Mouse (Mus musculus) limb, embryonic 10.5 days (tissue): ENCODE results near the gene Cdh13. TPM values are rescaled to one million over a fixed set of nuclear protein-coding genes. Genes with fewer than 3 reads are reported as not detected.

Experiments used
- DNase-seq: peaks from one replicate; pipeline ENCODE4 v3.0.0-alpha.2; 2017; ENCODE audit warnings: low spot score
- H3K27ac ChIP-seq: fragments of 300-500 bp; sonication (generic); 2 replicates; pipeline ENCODE4 v1.5.1; 2016; ENCODE audit warnings: mild to moderate bottlenecking
- H3K27me3 ChIP-seq: fragments of 300-500 bp; sonication (generic); 2 replicates; pipeline ENCODE4 v1.6.1; 2016; ENCODE audit warnings: low read depth, mild to moderate bottlenecking; ENCODE audit not compliant: poor library complexity, severe bottlenecking
- H3K36me3 ChIP-seq: fragments of 300-500 bp; sonication (generic); 2 replicates; pipeline ENCODE4 v1.6.1; 2016; ENCODE audit warnings: mild to moderate bottlenecking, moderate library complexity
- H3K4me1 ChIP-seq: fragments of 300-500 bp; sonication (generic); 2 replicates; pipeline ENCODE4 v1.6.1; 2016
- H3K4me3 ChIP-seq: fragments of 300-500 bp; sonication (generic); 2 replicates; pipeline ENCODE4 v1.5.1; 2016; ENCODE audit warnings: mild to moderate bottlenecking, moderate library complexity
- H3K9me3 ChIP-seq: fragments of 300-500 bp; sonication (generic); replicated peaks from 2 replicates; pipeline ENCODE4 v1.6.1; 2016; ENCODE audit warnings: mild to moderate bottlenecking
- WGBS: fragments of 180-500 bp; shearing (Covaris S2); methylation state at CpG from one replicate; pipeline ENCODE4 v1.1.7; 2016; 5-methylcytosine and 5-hydroxymethylcytosine counted together
- polyA plus RNA-seq: library from polyadenylated mRNA; unstranded; fragments of >200 nt; fragmentation: Nextera tagmentation; extraction: Ambion mirVana; gene quantifications from 2 replicates; pipeline ENCODE4 v1.2.1, GENCODE M21; 2016

The Cdh13 gene
- polyA plus RNA-seq, 1 experiment from 2014 or later: 3.3 TPM

GRCm38 (mm10) chr8:118518030-118518741, 234.7 kb downstream of the Cdh13 start:
- peaks cover 29% of the 10 kb centered on the region for H3K4me1 ChIP-seq
- 70% methylated on average over 13 of the region's 13 CpGs for WGBS
- H3K27ac ChIP-seq: no peak overlapping the region
- no peaks in the 10 kb centered on the region for H3K9me3 ChIP-seq
- no peak overlapping the region for H3K4me3 ChIP-seq
- H3K36me3 ChIP-seq: no peaks in the 10 kb centered on the region
- H3K27me3 ChIP-seq: no peaks in the 10 kb centered on the region; the same call in 1 of the 2 replicates
- no peak for DNase-seq

DNA sequence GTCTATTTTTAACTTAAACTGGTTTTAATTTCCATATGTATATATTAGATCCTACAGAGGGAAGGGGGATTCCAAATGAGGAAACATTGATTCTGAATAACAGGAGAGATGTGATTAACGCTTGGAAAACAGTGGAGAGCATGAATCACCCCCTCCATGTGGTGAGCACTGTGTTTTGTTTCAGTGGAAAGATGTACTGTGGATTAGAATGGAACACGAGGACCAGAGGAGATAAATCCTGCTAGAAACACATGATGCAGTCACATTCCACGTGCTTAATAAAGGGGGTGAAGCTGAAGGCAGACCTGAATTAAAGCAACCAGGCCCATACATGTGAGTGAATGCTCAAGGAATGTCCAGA, 235.2 kb downstream of the Cdh13 start:
- no peaks in the 10 kb centered on the region for H3K9me3 ChIP-seq
- H3K4me1 ChIP-seq: peaks cover 23% of the 10 kb centered on the region
- H3K4me3 ChIP-seq: no peak overlapping the region
- no peaks in the 10 kb centered on the region for H3K36me3 ChIP-seq
- 65% methylated on average over 3 of the region's 3 CpGs for WGBS
- no peak overlapping the region for H3K27ac ChIP-seq
- H3K27me3 ChIP-seq: no peaks in the 10 kb centered on the region; the same call in 1 of the 2 replicates
- no peak for DNase-seq

DNA sequence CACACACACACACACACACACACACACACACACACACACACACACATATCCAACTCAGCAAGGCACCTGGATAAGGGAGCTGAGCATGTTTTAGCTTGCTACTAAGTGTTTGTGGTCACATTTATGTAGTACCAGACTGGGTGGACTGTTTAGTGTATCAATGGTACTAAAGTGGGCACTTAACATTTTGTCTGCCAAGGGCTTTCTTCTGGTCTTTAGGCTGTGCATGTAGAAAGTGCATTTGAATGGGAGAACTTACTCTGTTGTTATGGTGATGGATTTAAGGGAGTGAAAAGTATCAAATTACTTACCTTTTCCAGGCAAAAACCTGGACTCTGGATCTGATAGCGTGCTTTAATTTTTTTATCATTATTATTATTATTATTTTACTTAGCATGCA, 240.4 kb downstream of the Cdh13 start:
- Histone ChIP-seq H3K27ac (no peak overlapping the region), H3K9me3 (no peaks in the 10 kb centered on the region), H3K36me3 (no peaks in the 10 kb centered on the region), H3K4me3 (no peak overlapping the region), H3K27me3 (no peaks in the 10 kb centered on the region), H3K4me1 (no peaks in the 10 kb centered on the region)
- WGBS: 97% methylated on average over 1 of the region's 1 CpGs
- DNase-seq: no peak

DNA sequence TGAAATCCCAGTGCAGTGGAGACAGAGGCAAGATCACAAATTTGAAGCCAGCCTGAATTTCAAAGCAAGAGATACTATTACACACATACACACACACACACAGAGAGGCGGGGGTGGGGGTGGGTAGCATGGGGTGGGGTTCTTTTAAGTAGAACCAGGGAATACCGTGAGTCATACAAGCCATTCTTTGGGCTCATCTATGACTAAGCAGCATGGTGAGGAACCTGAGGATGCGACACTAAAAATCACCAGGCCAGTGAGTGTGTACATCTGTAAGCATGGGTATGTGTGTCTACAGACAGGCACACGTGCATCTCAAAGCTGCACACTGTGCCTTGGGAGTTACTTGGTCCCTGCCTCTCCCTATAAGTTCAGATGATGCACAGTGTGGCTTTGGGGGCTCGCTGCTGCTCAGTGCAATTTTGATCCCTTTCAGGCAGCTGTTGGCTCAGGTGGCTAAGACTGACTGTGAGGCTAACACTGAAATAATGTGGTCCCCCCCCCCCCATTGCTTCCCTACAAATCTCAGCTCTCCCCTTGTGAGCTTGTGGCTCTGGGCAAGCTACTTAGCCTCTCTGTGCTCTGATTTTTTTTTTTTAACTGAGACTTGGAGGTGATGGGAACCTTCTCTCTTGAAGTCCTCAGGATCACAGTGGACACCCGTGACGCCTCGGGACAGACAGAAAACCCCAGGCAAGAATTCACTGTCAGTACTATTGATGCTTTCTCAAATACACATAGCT, 255.5 kb downstream of the Cdh13 start:
- no peak overlapping the region for H3K27ac ChIP-seq
- H3K9me3 ChIP-seq: no peaks in the 10 kb centered on the region
- H3K27me3 ChIP-seq: no peaks in the 10 kb centered on the region
- no peak for DNase-seq
- no peak overlapping the region for H3K4me3 ChIP-seq
- no peaks in the 10 kb centered on the region for H3K36me3 ChIP-seq
- peaks cover 6% of the 10 kb centered on the region; the same call in 1 of the 2 replicates for H3K4me1 ChIP-seq
- 92% methylated on average over 8 of the region's 8 CpGs for WGBS

GRCm38 (mm10) chr8:118539559-118539819, 256.0 kb downstream of the Cdh13 start:
- Histone ChIP-seq H3K27ac (no peak overlapping the region), H3K36me3 (no peaks in the 10 kb centered on the region), H3K9me3 (no peaks in the 10 kb centered on the region), H3K27me3 (no peaks in the 10 kb centered on the region), H3K4me3 (no peak overlapping the region), H3K4me1 (peaks cover 6% of the 10 kb centered on the region; the same call in 1 of the 2 replicates)
- no peak for DNase-seq
- 71% methylated on average over 5 of the region's 5 CpGs for WGBS

GRCm38 (mm10) chr8:118539941-118540340, 256.4 kb downstream of the Cdh13 start:
- 93% methylated on average over 4 of the region's 4 CpGs for WGBS
- Histone ChIP-seq H3K36me3 (no peaks in the 10 kb centered on the region), H3K9me3 (no peaks in the 10 kb centered on the region), H3K4me3 (no peak overlapping the region), H3K27me3 (no peaks in the 10 kb centered on the region), H3K27ac (no peak overlapping the region), H3K4me1 (peaks cover 6% of the 10 kb centered on the region; the same call in 1 of the 2 replicates)
- DNase-seq: no peak

DNA sequence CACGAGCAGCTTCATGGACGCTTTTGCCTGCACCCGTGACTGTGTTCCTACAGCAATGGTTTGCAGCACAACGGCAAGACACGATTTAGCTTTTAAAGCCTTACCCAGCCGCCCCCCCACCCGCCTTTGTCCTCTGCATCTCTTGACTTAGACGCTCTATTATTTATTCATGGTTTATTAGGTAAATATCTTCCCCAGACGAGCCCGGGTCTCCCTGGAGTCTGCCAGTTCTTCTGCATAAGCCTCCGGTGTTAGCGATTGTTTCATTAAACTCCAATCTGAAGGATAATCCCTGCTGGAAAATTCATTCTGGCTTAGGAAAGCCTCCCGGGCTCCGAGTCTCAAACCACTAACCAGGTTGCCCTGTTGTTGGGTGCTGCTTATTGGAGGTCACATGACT, 268.9 kb downstream of the Cdh13 start:
- Histone ChIP-seq H3K36me3 (no peaks in the 10 kb centered on the region), H3K27ac (no peak overlapping the region), H3K4me1 (no peaks in the 10 kb centered on the region), H3K4me3 (no peak overlapping the region), H3K9me3 (no peaks in the 10 kb centered on the region), H3K27me3 (no peaks in the 10 kb centered on the region)
- WGBS: 92% methylated on average over 14 of the region's 14 CpGs
- DNase-seq: no peak

DNA sequence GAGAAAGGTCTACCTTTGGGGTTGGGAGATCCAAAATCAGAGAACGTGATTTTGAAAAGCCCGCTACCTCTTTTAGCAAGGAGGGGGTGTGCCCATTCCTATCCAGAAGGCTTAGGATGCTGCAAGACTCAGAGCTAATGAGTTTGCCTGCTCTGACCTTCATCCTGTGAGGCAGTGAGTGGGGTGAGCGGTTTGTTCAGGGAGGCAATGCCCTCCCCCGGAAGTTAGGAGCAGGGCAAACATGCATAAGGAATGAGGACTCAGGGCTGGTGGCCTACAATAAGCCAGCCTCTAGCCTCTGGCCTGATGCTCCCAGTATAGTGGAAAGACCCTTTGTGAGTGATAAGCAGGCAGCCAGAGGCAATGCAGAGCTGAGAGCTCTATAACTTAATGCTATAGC, 269.3 kb downstream of the Cdh13 start:
- H3K27me3 ChIP-seq: no peaks in the 10 kb centered on the region
- 91% methylated on average over 4 of the region's 4 CpGs for WGBS
- H3K4me1 ChIP-seq: no peaks in the 10 kb centered on the region
- no peak overlapping the region for H3K27ac ChIP-seq
- H3K4me3 ChIP-seq: no peak overlapping the region
- H3K9me3 ChIP-seq: no peaks in the 10 kb centered on the region
- H3K36me3 ChIP-seq: no peaks in the 10 kb centered on the region
- DNase-seq: no peak

DNA sequence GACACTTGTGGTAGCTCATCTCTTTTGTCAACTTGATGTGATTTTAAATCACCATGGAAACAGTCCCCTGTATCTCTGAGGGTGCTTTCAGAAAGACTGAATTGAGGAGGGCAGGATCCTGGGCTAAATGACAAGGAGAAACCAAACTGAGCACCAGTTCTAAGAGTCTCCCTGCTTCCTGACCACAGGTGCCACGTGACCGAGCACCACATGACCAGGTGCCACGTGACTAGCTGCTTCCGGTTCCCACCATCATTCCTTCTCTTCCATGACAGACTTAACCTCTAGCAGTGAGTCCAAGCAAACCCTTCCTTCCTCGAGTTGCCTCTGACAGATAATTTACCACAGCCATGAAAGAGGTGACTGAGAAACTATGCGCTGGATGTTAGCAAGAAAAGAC, 280.5 kb downstream of the Cdh13 start:
- no peak for DNase-seq
- H3K27me3 ChIP-seq: no peaks in the 10 kb centered on the region
- 71% methylated on average over 6 of the region's 6 CpGs for WGBS
- H3K27ac ChIP-seq: no peak overlapping the region
- H3K4me3 ChIP-seq: no peak overlapping the region
- H3K4me1 ChIP-seq: peaks cover 13% of the 10 kb centered on the region
- H3K36me3 ChIP-seq: no peaks in the 10 kb centered on the region
- no peaks in the 10 kb centered on the region for H3K9me3 ChIP-seq

DNA sequence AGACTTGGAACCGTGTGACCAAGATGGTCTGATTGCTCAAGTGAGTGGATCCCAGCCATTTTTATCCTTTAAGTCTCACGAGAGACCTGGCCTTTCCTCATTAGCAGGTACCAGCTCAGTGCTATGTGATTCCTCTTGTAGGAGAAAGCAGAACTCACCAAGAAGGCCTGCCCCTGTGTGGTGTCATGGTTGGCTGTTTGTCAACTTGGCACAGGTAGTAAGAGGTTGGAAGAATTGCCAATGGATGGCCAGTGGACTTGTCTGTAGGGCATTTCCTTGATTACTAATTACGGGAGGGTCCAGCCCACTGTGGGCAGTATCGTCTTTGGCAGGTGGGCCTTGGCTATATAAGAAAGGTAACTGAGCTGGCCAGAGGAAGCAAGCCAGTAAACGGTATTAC, 281.7 kb downstream of the Cdh13 start:
- Histone ChIP-seq H3K4me1 (peaks cover 16% of the 10 kb centered on the region), H3K9me3 (no peaks in the 10 kb centered on the region), H3K27ac (no peak overlapping the region), H3K4me3 (no peak overlapping the region), H3K27me3 (no peaks in the 10 kb centered on the region), H3K36me3 (no peaks in the 10 kb centered on the region)
- DNase-seq: no peak
- WGBS: 95% methylated on average over 5 of the region's 5 CpGs

DNA sequence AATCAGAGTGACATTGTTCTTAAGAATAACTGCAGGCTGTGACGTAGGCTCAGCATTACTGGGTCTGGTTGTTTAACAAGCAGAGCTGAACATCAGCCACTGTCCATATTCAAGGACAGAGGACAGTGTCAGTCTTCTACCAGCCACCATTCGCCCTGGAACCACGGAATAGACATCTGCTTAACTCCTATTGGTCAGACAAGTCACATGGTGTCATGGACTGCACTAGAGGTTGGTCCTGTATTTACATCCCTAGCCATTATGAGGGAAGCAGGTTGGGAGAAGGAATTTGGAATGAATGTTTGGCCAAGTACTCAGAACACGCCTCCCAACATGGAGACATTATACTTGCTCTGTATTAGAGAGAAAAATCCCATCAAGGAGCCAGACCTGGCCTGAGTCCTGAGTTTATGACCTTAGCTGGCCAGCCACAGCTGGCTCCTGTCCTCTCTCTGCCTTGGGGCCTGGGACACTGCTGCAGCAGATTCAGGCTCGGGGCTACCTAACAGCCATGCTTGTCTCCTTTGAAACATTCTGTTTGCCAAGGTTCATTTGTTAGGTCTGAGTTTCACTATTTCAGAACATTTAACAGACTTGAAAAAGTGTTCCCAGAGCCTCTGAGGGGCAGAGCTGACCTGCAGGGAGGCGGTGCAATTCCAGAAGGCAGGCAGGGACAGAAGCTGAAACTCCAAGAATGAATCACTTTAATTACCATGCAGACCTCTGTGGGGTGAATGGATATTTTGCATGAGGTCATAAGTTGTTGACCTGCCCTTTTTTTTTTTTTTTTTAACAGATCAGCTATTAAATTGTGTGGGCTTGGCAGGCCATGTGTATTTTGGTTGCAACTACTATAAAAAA, 282.6 kb downstream of the Cdh13 start:
- no peak overlapping the region; the same call in 1 of the 2 replicates for H3K27ac ChIP-seq
- WGBS: 72% methylated on average over 6 of the region's 6 CpGs
- H3K4me3 ChIP-seq: no peak overlapping the region
- no peak for DNase-seq
- H3K9me3 ChIP-seq: no peaks in the 10 kb centered on the region
- no peaks in the 10 kb centered on the region for H3K27me3 ChIP-seq
- H3K36me3 ChIP-seq: no peaks in the 10 kb centered on the region
- H3K4me1 ChIP-seq: peaks cover 20% of the 10 kb centered on the region

DNA sequence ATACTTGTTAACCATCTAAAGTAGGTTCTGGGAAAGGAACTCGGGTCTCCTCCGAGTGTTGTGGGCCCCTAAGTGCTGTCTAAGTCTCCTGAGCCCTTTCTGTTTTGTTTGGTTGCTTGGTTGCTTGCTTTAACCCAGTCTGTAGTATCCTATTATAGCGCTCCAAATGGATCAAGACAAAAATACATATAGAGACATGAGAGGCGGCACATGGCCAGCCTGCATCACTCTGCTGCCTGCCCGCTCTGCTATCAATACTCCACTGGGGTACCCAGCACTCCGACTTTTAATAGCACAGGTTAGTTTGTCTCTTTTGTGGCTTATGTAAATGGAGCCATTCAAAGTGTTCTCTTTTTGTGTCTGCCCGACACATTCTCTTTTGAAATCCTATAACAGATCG, 285.8 kb downstream of the Cdh13 start:
- H3K9me3 ChIP-seq: no peaks in the 10 kb centered on the region
- peaks cover 18% of the 10 kb centered on the region for H3K4me1 ChIP-seq
- 93% methylated on average over 8 of the region's 8 CpGs for WGBS
- no peaks in the 10 kb centered on the region for H3K27me3 ChIP-seq
- H3K4me3 ChIP-seq: no peak overlapping the region
- DNase-seq: no peak
- H3K27ac ChIP-seq: no peak overlapping the region
- no peaks in the 10 kb centered on the region for H3K36me3 ChIP-seq

DNA sequence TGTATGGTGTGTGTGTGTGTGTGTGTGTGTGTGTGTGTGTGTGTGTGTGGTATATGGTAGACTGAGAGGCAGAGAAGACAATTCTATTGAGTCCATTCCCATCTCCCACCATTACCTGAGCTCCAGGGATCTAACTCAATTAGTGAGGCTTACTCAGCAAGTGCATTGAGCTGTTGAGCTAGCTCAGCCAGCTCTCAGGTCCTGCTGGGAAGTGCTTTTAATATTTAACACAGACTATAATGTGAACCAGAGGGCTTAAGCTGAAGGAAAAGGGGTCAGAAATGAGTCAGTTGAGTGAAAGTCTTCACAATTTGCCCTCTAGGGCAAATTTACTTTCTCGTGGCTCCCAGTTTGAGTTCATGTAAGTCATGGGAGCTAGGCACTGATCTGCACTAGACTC, 297.7 kb downstream of the Cdh13 start:
- H3K36me3 ChIP-seq: no peaks in the 10 kb centered on the region
- H3K27me3 ChIP-seq: no peaks in the 10 kb centered on the region
- WGBS: 88% methylated on average over 1 of the region's 1 CpGs
- no peaks in the 10 kb centered on the region for H3K4me1 ChIP-seq
- no peak for DNase-seq
- no peaks in the 10 kb centered on the region for H3K9me3 ChIP-seq
- no peak overlapping the region for H3K27ac ChIP-seq
- H3K4me3 ChIP-seq: no peak overlapping the region
